Mouse (Mus musculus): ENCODE measurements around the gene Thoc6. TPM values are rescaled to one million over a fixed set of nuclear protein-coding genes. Genes with fewer than 3 reads are reported as not detected.

Thoc6 gene
- 10 to 100 TPM in 1 of 2 experiments, 1 to 10 TPM in 1; 9.0 to 10.1 TPM for total RNA-seq (2021)

DNA sequence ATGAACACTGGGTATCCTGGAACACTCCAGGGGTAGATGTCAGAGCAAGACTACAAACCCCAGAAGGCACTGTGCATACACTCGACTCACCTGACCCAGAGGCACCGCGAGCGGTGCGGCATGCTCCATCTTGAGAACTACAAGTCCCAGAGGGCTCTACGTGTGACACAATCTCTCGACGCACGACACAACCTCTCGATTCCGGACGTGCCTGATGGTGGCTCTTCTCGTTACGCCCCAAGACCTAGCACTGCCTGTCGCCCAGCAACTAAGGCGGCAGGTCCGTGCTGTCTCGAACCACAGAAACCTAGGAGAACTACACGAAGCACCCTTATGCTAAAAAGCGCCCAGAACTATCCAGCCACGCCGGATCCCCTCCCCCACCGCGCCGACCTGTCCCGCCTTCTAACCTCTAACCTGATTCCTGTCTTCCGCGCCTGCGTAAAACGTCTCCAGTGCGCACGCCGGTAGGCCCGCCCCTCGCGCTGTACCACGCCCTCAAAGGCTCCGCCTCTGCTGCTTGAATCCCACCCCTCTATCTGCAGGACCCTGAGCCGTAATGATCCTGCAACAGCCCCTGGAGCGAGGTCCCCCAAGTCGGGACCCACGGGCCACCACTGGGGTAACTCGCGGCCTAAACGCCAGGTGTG, at the start of gene Thoc6, which contains the start of gene Hcfc1r1:
Gene Thoc6 (minus strand): TSS at position 459 of the 650 bp plus-strand sequence.
Gene Hcfc1r1 (plus strand): TSS at position 173 of the 650 bp plus-strand sequence.
- peak; percentile 85 to 96 for DNase-seq (ENCODE audit: extremely low spot score in 1 of 2, low spot score in 1 of 2)

DNA sequence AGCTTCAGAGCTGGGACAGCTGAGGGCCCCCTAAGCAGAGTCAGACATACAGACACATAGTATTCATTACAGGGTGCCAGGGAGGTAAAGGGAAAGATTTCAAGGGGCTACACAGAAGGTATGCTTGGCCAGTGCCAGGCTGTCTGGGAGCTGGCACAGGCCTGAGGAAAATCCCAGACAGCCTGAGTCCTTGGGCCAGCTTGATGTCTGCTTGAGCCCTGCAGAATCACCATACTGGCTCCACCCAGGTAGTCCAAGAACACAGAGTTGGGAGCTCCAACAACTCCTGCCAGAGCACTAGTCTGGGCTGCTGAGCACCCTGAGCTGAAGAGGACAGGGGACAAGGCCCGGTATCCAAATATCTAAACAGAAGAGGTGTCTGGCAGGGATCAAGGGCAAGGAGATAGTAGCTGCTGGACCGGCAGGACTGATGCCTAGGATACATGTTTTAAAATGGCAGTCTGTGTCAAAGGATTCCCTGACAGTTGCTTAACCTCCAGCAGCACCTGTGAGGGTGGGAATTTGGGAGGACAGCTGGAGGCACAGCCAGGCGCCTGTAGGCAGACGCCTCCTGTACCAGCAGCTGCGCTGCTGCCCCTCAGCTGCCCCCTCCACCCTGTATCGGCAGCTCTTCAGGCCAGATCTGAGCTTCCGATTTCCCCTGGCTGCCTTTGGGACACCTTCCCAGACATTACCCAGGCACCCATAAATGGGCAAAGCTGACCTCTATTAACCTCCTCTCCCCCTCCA, 48.9 kb upstream of the Thoc6 start, which contains the start of gene 1520401A03Rik:
Gene 1520401A03Rik (minus strand): TSS at position 408 of the 750 bp plus-strand sequence.
- DNase-seq (ENCODE audit: extremely low spot score in 1 of 2, low spot score in 1 of 2): no peak

DNA sequence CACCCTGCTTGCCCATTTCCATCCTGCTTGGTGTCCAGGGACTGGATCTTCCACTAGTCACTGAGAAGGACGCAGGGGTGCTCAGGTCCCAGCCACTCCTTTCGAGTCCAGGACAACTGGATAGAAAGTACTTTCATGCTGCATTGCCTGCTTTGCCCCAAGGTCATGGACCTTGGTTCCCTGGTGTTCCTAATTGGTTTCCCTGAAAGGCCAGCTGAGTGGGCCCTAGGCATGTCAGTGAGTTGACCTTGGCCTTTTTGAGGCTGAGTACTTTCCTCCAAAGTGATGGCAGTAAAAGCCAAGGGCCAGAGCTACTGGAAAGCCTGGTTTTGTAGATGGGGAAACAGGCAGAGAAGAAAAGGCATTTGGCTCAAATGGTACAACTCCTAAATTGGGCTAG, 48.2 kb upstream of the Thoc6 start:
- DNase-seq (ENCODE audit: extremely low spot score in 1 of 2, low spot score in 1 of 2): no peak

DNA sequence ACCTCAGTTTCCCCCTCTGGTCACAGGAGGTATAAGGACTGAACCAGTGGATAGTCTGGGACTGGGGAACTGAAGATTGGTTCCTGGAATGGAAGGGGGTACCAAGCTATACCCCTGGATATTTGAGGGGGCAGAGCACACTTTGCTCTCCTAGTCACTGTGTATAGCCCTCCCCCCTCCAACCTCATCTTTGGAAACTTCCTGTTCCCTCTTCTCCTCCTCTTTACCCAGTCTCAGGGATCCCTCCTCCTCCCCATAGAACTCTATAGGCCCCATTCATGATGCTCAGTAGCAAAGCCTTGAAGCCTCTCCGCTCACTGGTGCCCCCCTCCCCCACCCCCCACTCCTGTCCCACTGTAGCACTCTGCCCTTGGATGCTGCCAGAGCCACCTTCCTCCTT, 45.8 kb upstream of the Thoc6 start:
- DNase-seq (ENCODE audit: extremely low spot score in 1 of 2, low spot score in 1 of 2): no peak

DNA sequence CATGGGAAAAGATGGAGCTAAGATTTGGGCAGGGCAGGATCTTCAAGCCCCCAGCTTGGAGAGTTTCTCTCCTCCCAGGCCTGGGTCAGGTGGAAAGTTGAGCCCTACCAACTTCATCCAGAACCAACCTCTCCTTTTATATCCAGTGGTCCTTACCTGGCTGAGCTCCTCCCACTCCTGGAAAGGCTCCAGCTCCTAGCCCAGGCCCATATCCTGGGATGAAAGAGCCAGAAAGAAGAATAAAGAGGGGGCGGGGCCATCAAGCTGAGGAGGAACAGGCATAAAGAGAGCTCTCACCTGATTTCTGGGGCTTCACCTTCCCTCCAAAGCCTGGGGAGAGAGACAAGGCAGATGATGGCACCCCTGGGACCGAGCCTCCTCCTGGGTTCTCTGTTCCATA, 43.3 kb upstream of the Thoc6 start:
- DNase-seq (ENCODE audit: extremely low spot score in 1 of 2, low spot score in 1 of 2): no peak

DNA sequence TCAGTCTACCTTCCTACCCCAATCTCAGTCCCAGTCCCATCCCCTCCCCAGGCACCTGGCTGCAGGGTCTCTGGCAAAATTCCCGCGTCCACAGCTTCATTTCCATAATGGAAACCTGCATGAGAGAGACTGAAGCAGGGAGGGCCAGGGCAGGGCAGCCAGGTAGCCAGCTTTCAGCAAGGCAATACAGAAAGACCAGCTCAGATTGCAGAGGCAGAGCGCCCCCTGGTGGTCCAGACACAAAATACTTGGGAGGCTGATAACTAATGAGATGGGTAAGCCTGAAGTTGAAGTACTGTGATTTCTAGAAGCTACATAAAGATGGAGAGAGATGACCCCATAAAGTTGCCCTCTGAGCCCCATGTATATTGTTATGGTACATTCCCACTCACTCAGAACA, 32.5 kb upstream of the Thoc6 start:
- DNase-seq (ENCODE audit: extremely low spot score in 1 of 2, low spot score in 1 of 2): peak; percentile 67 to 84

DNA sequence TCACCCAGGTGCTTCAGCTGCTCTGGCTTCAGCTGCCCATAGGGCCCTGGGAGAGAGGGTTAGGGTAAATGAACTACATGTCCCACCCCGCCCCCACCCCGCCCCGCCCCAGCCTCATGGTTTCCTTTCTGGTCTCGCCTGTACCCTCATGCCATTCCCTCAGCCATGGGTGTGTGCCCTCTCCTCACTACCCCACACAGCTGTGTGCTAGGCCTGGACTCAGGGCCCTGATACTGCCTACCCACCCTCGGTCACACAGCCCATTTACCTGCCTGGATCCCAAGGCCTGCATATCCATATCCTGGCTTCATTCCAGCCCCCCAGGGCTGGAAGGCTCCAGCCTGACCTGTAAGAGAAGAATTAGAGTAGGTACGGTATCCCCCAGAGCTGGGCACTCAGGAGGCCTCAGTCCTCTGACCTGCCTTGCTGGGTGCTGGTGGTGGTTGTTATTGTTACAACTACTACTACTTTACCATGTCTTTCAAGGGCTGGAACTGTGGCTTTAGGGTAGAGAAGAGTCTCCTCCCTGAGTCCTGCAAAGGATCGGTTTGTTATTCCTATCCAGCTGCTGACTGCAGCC, 31.9 kb upstream of the Thoc6 start:
- no peak for DNase-seq (ENCODE audit: extremely low spot score in 1 of 2, low spot score in 1 of 2)

DNA sequence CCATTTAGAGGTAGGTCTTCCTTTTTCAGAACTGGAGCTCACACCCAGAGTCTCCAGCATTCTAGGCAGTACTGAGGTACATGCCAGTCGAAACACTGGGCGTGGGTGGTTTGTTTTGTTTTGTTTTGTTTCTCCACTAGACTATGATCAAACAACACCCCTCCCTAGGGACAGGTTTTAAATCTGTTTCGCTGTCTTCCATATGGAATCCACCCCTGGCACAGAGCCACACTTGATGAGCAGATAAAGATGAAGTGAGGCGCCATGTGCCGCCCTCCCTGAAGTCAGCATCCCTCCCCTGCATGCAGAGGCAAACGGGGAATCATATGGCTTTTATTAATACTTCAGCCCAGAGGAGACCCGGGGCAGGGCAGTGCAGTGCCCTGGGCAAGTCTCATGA, 31.1 kb upstream of the Thoc6 start:
- peak in 1 of 2 experiments; percentile 31 for DNase-seq (ENCODE audit: extremely low spot score in 1 of 2, low spot score in 1 of 2)

DNA sequence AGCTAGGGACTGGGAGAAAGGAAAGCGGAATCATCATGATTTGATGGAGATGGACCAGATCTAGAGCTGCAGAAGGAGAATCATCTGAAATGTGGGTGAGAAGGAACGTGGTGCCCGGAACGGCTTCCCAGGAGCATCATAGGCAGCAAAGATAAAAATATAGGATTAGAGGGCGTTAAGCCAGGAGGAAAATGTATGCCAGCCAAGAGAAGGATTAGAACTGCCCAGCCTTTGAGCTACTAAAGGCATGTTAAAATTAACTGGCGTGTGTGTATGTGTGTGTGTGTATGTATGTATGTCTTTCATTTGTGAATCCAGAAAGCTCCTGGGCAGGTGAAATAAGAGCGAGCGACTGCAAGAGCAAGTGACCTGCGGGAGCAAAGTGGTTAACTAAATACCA, 29.6 kb upstream of the Thoc6 start:
- no peak for DNase-seq (ENCODE audit: extremely low spot score in 1 of 2, low spot score in 1 of 2)

DNA sequence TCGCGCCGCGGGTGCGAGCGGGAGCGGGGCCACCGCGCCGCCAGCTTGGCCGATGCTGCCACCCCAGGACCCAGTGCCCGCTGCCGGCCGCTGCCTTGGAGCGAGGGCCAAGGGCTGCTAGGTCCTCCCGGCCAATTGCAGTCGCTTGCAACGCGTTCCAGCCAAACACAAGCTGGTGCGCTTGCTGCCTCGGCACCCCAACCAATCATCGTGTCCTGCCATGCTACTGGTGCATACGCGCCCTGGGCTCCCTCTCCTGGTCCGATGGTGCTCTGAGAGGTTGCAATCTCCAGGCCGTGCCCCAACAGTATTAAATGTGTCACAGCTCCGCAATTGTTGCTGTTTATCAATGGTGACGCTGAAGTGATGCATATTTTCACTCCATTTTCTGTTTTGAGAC, 26.4 kb upstream of the Thoc6 start:
- DNase-seq (ENCODE audit: extremely low spot score in 1 of 2, low spot score in 1 of 2): peak; percentile 67 to 78

DNA sequence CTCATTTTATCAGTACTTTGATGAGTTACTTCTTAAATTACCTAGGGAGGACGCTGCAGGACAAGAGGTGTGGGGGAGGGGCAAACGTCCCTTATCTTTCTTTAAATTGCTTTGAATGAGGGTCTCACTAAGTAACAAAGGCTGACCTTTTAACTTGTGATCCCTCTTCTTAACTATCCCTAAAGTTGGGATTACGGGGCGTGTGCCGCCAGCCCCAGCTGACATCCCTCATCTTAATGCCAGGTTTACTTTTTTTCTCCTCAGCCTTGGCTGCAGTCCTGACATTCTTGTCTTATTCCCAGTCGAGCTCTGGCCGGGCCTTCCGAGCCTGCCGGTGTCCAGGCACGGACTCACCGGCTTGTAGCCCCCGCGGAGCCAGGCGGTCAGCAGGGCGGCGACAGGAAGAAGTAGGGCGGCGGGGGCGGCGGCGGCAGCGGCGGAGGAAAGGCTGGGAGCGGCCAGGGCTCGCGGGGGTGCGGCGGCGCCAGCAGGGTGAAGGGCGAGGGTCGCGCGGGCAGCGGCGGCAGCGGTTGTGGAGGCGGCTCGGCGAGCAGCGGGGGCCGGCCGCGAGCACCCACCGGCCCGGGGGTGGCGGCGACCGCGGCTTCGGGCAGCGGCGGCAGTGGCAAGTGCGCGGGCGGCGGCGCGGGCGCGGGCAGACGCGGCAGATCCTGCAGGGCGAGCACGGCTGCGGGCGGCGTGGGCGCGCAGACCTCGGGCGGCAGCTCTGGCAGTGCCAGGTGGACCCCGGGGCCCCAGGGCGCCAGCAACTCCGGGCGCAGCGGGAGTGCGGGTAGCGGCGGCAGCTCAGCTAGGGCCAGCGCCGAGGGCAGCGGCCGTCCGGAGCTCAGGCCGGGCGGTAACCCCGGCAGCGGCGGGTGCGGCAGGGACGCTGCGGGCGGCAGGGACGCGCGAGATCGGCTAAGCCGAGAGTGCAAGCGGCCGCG, 25.7 kb upstream of the Thoc6 start:
- peak in 1 of 2 experiments; percentile 12 for DNase-seq (ENCODE audit: extremely low spot score in 1 of 2, low spot score in 1 of 2)

DNA sequence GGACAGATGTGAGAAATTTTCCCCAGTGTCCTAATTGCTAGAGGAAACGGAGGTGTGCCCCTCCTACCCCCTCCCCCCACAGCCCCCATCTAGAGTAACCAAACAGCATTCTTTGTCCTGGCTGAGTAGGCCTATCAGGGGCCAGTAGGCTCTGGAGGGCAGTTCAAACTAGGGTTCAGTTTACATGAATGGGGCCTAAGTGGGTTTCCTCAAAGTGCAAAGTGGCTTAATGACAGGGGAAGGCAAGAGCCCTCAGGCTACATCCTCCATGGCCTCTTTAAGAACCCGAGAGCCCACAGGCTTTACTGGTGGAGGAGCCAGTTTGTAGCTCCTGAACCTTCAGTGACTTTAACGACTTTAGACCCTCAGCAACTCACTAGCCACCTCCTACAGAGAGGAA, 22.1 kb upstream of the Thoc6 start:
- DNase-seq (ENCODE audit: extremely low spot score in 1 of 2, low spot score in 1 of 2): no peak

DNA sequence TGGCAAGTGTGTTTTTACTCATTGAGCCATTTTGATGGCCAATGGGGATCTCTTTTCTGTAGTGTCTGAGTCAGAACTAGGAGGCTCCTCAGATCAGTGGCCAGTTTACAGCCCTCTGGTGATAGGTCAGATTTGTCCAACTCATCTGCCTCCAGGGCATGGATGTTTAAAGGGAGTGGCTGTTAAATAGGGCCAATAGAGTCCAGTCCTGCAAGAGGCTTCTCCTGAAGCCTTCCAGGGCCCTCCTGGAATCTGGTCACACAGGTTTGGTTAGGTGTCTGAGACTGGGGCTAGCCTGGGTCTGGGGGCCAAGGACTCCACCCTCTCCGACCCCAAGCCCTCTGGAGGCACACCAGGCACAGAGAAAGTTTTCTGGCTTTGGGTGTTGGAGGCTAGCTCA, 20.8 kb upstream of the Thoc6 start:
- no peak for DNase-seq (ENCODE audit: extremely low spot score in 1 of 2, low spot score in 1 of 2)

DNA sequence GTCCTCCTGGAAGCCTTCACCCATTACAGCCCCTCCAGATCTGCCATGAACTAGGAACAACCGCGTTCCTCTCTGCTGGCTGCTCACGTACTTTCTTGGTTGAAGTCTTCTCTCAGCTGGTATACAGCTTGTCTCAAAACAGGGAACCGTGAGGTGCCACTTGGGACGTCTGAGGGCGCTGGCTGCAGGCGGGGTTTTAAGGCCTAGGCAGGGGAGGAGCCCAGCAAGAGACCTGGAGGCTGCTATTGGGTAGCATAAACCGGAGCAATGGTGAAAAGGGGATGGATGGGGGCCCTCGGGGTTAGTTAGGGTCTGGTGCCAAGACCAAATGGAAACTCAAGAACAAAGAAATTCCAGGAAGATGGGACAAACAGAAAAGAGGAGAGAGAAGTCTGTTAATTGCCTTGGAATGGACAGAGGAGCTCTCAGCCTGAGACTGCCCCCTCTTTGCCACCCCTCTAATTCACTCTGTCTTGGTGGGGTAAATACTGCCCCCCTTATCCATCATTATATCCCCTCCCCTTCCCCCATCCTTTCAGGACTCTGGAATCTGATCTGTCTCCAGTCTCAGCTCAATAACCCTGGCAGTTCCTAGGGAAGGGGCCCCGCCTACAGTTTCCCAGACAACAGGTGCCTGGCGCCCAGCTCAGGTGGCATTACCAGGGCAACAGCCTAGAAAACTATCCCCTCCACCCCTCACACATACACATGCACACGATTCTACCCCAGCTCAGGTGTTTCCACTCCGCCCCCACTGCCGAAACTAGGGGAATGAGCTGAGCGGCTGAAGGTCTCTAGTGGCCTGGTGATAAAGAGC, 10.4 kb upstream of the Thoc6 start, which contains the start of gene Cldn9:
Gene Cldn9 (minus strand): TSS at position 171 of the 817 bp plus-strand sequence.
- no peak for DNase-seq (ENCODE audit: extremely low spot score in 1 of 2, low spot score in 1 of 2)

DNA sequence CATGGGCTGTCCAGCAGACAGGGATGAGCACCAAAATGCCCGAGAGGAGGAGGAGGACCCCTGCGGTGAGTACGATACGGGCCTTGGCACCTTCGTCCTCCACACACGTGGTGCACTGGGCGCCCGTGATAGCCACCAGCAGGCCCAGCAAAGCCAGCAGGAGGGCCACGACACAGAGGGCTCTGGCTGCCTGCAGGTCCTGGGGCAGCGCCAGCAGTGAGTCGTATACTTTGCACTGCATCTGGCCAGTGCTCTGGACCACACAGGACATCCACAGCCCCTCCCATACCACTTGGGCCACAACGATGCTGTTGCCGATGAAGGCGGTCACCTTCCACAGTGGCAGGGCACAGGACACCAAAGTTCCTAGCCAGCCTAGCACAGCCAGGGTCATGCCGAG, 9.5 kb upstream of the Thoc6 start:
- no peak for DNase-seq (ENCODE audit: extremely low spot score in 1 of 2, low spot score in 1 of 2)

DNA sequence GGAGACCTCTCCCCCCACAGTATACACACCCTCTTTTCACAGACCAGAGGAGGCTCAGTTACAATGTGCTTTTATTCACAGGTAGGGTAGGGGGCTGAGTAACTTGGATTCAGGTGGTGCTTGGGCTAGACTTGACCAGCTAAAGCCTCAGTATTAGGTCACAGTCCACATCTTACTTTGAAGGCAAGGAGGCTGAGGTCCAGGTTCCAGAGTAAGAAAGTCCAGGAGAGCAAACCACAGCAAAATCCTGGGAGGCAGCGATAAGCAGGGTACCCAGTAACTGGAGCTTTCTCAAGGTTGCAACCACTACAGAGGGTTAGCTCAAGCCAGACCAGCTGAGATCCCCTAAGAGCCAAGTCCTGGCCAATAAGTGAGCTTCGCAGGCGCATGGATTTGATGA, 8.8 kb upstream of the Thoc6 start:
- DNase-seq (ENCODE audit: extremely low spot score in 1 of 2, low spot score in 1 of 2): no peak

DNA sequence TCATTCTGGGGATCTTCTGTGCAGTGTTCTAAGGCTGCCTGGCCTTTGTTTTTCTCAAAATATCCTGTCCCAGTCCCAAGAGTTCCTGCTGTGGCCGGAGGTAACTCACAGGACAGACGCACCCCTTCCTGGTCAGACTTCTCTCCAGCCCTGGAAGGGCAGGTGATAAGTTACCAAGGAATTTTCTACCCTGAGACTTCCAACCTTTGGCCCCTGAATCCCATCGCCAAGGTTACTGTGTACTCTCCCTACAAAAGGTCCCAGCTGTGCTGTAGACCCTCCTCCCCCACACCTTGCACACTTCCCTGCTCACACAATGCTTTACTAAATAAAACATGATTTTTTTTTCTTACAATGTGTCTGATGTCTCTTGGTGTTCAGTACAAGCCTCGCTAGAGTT, 8.4 kb upstream of the Thoc6 start:
- DNase-seq (ENCODE audit: extremely low spot score in 1 of 2, low spot score in 1 of 2): no peak

DNA sequence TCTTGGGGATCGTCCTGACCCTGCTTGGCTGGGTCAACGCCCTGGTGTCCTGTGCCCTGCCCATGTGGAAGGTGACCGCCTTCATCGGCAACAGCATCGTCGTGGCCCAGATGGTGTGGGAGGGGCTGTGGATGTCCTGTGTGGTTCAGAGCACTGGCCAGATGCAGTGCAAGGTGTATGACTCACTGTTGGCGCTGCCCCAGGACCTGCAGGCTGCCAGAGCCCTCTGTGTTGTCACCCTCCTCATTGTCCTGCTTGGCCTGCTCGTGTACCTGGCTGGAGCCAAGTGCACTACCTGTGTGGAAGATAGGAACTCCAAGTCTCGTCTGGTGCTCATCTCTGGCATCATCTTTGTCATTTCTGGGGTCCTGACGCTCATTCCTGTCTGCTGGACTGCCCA, 7.4 kb upstream of the Thoc6 start:
- DNase-seq (ENCODE audit: extremely low spot score in 1 of 2, low spot score in 1 of 2): no peak

DNA sequence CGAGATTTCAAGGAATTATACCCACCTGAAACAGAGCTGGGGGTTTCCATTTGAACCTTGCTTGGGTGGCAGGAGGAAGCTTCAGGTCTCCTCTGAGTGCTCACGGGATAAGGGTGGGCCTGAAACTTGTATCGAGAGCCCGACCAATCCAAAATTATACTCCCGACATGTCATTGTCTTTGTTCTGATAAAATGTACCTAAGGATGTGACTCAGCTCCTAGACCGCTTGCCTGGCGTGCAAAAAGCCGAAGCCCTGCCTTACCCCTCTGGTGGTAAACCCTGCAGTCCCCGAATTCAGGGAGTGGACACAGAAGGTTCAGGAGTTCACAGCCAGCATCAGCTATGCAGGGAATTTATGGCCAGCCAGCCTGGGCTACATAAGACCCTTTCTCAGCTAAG, 6.7 kb upstream of the Thoc6 start:
- no peak for DNase-seq (ENCODE audit: extremely low spot score in 1 of 2, low spot score in 1 of 2)
